Mouse (Mus musculus) R1 (cell line): ENCODE results near the gene Glo1.
A peak's percentile ranks its signal among the peaks of the same experiment; 100 is the strongest.

ENCODE experiments used
- DNase-seq: peaks from one replicate; pipeline ENCODE4 v3.0.0-alpha.2; 2018; ENCODE audit warnings: low read depth, low spot score

Gene Glo1

DNA sequence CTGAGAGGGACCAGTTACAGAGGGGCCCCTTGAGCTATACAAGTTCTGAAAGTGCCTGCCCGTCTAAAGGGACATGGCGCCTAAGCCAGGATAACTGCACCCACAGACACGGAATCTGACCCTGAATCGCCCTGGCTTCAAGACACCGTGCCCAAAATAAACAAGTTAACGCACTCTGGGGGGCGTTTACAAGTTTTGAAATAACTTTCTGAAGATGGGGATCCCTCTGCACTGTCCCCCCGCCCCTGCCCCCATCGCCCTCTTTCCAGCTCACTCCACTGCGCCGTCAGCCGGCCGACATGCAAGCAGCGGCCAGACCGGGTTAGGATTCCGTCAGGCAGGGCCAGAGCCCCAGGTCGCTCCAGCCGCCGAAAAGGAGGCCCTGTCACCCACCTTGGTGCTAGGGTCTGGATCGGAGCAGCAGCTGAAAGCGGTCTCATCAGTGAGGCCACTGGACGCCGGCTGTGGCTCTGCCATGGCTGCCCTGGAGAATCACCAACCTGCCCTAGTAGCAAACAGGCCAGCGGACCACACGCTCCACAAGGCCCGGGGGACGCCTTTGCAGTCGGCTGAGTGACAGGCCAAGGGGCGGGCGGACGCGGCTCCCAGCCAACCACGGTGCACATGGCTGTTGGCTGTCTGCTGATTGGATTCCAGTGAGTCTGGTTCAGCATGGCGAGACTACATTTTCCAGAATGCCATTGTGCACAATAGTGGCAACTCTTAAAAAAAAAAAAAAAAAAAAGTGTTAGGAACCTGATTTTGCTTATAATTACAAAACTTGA lies 14.4 kb downstream of the Glo1 start:
- DNase-seq, result peak; percentile 99

DNA sequence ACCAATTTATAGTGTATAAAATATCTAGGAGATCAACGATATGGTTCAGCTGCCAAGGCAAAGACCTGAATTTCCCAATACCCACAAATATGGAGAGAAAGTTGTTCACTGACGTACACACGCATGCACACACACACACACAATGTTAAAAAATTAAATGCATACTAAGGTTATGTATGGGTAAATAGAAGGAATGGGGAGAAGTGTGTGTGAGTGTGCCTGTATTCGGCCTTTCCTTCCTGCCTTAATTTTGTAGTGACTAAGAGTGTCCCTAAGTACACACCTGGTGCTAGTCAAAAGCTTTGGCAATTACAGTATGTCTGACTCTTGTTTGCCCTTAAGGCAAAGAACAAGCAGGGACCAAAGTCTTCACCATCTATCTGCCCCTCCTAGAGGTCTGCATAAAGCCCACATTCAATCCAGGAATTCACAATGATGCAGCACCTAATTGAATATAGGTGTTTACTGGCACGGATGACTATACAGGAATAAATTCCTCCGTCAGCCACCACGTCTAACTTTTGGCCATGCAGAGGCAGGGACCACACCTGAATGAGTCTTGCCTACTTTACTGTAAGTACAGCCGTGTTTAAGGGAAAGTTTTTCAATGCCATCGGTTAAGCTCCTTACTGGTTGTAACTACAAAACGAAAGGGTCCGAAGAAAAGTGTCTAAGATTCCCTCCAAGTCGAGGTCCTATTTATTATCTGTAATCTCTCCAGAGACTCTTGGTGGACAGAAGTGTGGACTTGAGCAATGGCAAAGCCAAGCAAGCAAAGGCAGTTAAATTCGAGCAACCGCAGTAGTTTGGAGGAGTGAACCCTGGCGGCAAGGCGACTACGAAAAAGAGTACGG lies 15.2 kb downstream of the Glo1 start:
- no peak for DNase-seq

GRCm38 (mm10) chr17:30610739-30611138 lies 15.9 kb downstream of the Glo1 start:
- no peak for DNase-seq

DNA sequence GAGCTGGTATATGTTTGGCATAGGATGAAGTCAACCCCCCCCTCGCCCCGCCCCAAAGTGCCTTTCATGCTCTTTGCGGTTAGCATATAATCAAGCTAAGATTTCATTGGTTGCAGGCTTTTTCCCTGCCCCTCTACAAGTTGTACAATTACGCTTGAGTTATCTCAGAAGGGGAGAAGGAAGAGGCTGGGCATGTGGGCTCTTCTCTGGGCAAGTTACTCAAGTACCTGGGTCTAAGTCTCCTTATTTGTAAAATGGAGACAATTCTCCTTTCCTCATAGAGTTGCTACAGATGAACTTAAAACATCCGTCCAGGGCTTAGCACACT lies 16.7 kb downstream of the Glo1 start:
- DNase-seq, result no peak

- peak; percentile 94 for DNase-seq
These were observed 17.2 kb downstream of the Glo1 start for GRCm38 (mm10) chr17:30609305-30609979.

- peak; percentile 88 for DNase-seq
These were observed 18.7 kb downstream of the Glo1 start for GRCm38 (mm10) chr17:30607909-30608495.

DNA sequence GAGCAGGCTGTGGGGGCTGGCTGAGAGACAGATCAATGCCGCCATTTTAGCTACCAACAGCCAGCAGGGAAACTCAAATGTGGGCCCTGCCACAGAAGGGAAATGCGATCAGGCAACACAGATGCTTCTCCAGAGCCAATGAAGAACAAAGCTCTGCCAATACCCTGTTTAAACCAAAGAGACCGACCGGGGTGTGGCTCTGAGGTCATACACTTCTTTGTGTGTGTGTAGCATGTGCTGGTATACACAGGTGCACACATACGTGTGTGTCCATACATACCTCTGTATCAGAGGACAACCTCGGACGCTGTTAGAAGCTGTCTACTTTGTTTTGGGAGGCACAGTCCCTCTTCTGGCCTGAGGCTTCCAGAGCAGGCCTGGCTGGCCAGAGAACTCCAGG lies 19.3 kb downstream of the Glo1 start:
- DNase-seq, result peak; percentile 75

- peak; percentile 92 for DNase-seq
These were observed 20.0 kb downstream of the Glo1 start for GRCm38 (mm10) chr17:30606634-30607081.

DNA sequence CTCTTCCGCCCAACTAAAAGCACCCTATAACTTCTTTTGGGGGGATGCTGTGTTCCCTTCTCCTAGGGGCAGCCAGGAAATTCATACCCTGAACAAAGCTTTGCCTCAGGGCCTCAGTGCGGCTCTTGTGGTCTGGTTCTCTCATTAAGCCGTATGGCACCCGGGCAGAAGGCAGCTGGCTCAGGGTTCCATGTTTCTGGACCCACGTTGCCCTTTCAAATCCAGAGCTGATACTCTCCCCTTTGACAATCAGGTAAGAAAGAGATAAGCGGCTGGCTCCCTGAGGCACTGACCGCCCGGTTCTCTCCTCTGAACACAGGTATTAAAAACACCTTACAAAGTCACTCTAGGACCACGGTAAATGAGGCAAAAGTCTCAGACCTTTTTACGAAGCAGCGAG lies 20.5 kb downstream of the Glo1 start:
- no peak for DNase-seq

GRCm38 (mm10) chr17:30605001-30605400 lies 21.7 kb downstream of the Glo1 start:
- DNase-seq, result no peak

DNA sequence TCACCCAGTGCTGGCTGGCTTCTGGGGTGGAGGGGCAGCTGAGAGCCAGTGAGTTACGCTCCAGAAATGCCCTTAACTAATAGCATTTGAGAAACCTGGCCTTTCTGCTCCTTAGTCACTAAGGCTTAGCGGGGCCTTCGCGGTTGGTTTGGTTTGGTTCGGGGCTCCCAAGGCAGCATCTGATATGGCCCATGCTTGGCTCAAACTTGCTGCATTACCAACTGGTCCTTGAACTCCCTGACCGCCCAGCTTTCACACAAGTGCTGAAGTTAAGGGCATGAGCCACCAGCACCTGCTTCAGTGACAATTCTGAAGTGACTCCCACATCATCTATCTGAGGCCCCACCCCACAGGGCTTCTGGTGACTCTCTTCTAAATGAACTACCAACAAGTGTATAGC lies 22.4 kb downstream of the Glo1 start:
- DNase-seq, result no peak

GRCm38 (mm10) chr17:30602175-30602574 lies 24.5 kb downstream of the Glo1 start:
- DNase-seq, result peak; percentile 92

- peak; percentile 97 for DNase-seq
These were observed 28.4 kb downstream of the Glo1 start for GRCm38 (mm10) chr17:30598300-30598699.

GRCm38 (mm10) chr17:30597786-30598185 lies 28.9 kb downstream of the Glo1 start:
- no peak for DNase-seq

GRCm38 (mm10) chr17:30594846-30595245 lies 31.8 kb downstream of the Glo1 start:
- peak; percentile 78 for DNase-seq

GRCm38 (mm10) chr17:30594407-30594806 lies 32.3 kb downstream of the Glo1 start:
- no peak for DNase-seq

DNA sequence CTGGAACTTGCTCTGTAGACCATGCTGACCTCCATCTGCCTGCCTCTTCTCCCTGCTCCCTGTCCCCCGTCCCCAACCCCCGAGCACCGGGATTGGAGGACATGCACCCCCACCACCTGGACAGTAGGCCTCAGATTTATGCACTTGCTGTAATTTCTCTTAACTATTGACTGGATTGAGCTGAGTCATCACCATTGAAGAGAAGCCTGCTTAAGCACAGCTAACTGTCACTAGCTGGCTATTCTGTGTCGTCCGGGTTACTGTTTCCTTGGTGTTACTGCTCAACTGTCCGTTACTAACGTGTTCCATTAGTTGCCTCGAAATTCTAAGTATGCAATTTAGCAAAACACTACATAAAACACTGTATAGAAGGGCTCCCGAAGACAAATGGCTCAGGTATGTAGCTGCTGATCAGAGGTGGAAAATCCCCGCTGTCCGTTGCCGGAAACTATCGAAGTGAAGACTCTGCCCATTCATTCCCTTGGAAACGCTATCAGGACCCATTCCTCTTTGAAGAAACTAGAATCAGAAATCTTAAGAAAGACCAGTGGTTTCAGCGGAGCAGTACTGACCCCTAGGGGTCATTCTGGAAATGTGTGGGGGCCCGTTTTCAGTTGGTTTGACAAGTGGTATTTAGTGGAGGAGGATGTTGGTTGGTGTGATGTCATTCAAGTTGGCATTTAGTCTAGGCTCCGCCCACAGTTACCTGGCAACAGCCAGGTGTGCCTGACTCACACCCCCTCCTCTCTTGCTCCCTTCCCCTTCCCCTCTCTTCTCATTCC lies 36.1 kb downstream of the Glo1 start:
- peak; percentile 92 for DNase-seq

GRCm38 (mm10) chr17:30583258-30584001 lies 43.2 kb downstream of the Glo1 start:
- peak; percentile 30 for DNase-seq

DNA sequence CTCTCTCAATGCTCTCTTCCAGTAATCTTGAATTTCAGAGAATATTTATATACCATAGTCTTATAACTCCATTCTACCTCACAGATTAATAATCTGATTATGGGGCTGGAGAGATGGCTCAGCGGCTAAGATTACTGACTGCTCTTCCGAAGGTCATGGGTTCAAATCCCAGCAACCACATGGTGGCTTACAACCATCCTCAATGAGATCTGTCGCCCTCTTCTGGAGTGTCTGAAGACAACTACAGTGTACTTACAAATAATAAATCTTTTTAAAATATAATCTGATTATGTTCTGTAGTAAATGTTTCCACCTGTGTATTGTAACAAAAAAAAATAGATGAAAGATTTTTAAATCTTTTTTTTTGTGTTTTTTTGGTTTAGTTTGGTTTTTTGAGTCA lies 44.4 kb downstream of the Glo1 start:
- DNase-seq, result peak; percentile 33

DNA sequence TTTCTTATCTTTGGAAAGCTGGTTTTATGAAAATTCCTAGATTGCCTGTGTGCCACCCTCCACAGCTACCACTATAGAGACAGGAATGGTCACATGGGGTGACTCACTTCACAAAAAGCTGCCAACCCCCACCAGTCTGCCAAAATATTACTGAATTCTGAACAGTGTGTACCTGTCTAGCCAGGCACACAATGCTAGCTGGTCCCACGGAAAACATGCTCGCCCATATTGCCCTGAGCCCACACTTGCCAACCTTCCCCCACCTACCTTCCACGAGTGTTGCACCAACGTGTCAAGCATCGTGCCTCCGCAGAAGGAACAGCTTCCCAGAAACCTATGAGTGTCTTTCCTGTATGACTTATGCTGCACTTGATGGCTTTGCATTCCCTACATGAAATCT lies 45.5 kb downstream of the Glo1 start:
- no peak for DNase-seq
